Mouse (Mus musculus) forebrain, embryonic 14.5 days (tissue): Measurements from ENCODE around the gene Atp1a1. TPM values are rescaled to one million over a fixed set of nuclear protein-coding genes. Genes with fewer than 3 reads are reported as not detected.

Experiments used
- ATAC-seq: fragments of 200-750 bp; cut with Nextera tagmentation; 2 replicates; pipeline ENCODE4 v1.8.0; 2017; ENCODE audit warnings: mild to moderate bottlenecking, moderate library complexity
- DNase-seq: peaks from one replicate; pipeline ENCODE4 v3.0.0-alpha.2; 2015; ENCODE audit warnings: low spot score
- H3K27ac ChIP-seq: fragments of 300-500 bp; sonication (generic); 2 replicates; pipeline ENCODE4 v1.5.1; 2014; ENCODE audit warnings: low read depth, mild to moderate bottlenecking, control low read depth, low read length, moderate library complexity
- H3K27me3 ChIP-seq: fragments of 300-500 bp; sonication (generic); replicated peaks from 2 replicates; pipeline ENCODE4 v1.6.1; 2014; ENCODE audit warnings: low read length, control low read depth, mixed read lengths; ENCODE audit not compliant: control insufficient read depth, insufficient read depth
- H3K36me3 ChIP-seq: fragments of 300-500 bp; sonication (generic); 2 replicates; pipeline ENCODE4 v1.6.1; 2014; ENCODE audit warnings: low read length, control low read depth; ENCODE audit not compliant: control insufficient read depth, insufficient read depth
- H3K4me1 ChIP-seq: fragments of 300-500 bp; sonication (generic); 2 replicates; pipeline ENCODE4 v1.6.1; 2014; ENCODE audit warnings: antibody characterized with exemption, low read length, control low read depth; ENCODE audit not compliant: control insufficient read depth, insufficient read depth
- H3K4me2 ChIP-seq: fragments of 300-500 bp; sonication (generic); 2 replicates; pipeline ENCODE4 v1.6.1; 2014; ENCODE audit warnings: mild to moderate bottlenecking, control low read depth, low read length
- H3K4me3 ChIP-seq: fragments of 300-500 bp; sonication (generic); 2 replicates; pipeline ENCODE4 v1.5.1; 2014; ENCODE audit warnings: low read depth, low read length, control low read depth
- H3K9ac ChIP-seq: fragments of 300-500 bp; sonication (generic); 2 replicates; pipeline ENCODE4 v1.6.1; 2014; ENCODE audit warnings: mild to moderate bottlenecking, low read length, control low read depth, moderate library complexity
- H3K9me3 ChIP-seq: fragments of 300-500 bp; sonication (generic); replicated peaks from 2 replicates; pipeline ENCODE4 v1.6.1; 2016; ENCODE audit warnings: low read length, control low read depth, mixed read lengths; ENCODE audit not compliant: control insufficient read depth
- WGBS: fragments of 180-500 bp; shearing (Covaris S2); extraction: QIAGEN DNeasy Blood & Tissue Kit; methylation state at CpG from one replicate; pipeline ENCODE4 v1.1.7; 2014; 5-methylcytosine and 5-hydroxymethylcytosine counted together
- polyA plus RNA-seq: library from polyadenylated mRNA; unstranded; fragments of >200 nt; fragmentation: Nextera tagmentation; extraction: Ambion mirVana; gene quantifications from 2 replicates; pipeline ENCODE4 v1.2.1, GENCODE M21; 2014

Gene Atp1a1
- polyA plus RNA-seq, 1 experiment from 2014 or later: 50.8 TPM

GRCm38 (mm10) chr3:101605721-101606120 lies 1.2 kb upstream of the Atp1a1 start:
- Histone ChIP-seq H3K4me2 (no peak overlapping the region; the same call in 1 of the 2 replicates), H3K27ac (no peak overlapping the region), H3K4me3 (no peak overlapping the region), H3K4me1 (peaks cover 30% of the 10 kb centered on the region), H3K27me3 (0 out of 2 replicates have a peak, but pooled peaks cover 4% of the 10 kb centered on the region), H3K36me3 (no peaks in the 10 kb centered on the region), H3K9me3 (no peaks in the 10 kb centered on the region), H3K9ac (no peak overlapping the region)
- no peak for ATAC-seq
- no peak for DNase-seq
- 75% methylated on average over 2 of the region's 2 CpGs for WGBS

GRCm38 (mm10) chr3:101605291-101605690 lies 807 bp upstream of the Atp1a1 start:
- WGBS: 20% methylated on average over 5 of the region's 5 CpGs
- no peak for ATAC-seq
- Histone ChIP-seq H3K4me3 (peak overlapping the region; percentile 87), H3K9ac (peak overlapping the region; percentile 93; the same call in 1 of the 2 replicates), H3K27me3 (0 out of 2 replicates have a peak, but pooled peaks cover 4% of the 10 kb centered on the region), H3K27ac (no peak overlapping the region), H3K36me3 (no peaks in the 10 kb centered on the region), H3K4me2 (peak overlapping the region; percentile 81), H3K4me1 (peaks cover 35% of the 10 kb centered on the region), H3K9me3 (no peaks in the 10 kb centered on the region)
- no peak for DNase-seq

DNA sequence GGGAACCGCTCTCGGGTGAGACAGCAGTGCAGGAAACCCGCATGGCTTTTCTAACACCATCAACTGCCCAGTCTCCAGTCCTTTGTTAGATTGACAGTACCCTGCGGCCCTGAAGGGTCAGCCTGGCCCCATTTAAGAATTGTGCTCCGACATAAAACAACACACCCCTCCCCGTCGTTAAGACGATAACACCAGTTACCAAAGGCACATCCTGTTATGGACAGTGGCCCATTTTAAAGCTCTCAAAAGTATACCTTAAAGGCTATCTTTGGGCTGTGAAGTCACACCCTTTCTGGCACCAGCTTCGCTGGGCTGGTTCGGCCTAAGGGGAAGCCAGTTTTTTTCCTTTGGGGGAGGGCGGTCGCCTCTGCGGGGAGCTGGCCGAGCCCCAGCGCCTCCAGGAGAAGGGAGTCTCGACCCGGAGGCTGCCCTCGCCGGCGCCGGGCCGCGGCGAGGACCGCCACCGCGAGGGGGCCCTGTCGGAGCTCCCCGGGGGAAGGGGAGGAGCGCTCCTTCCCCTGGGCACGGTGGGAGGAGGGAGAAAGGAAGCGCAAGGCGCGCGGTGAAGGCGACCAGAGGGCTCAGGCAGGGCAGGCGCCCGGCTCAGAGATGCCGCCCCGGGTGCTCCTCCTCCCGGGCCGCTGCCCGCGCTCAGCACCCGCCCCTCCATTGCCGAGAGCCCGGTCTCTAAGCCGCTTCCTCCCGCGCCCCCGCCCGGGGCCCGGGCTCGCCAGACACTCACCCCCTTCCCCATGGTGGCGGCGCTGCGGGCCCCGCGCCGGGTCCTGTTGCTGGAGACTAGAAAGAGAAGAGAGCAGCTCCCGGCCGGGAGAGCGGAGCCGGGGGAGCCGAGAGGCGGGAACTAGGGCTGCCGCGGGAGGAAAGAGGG lies 579 bp downstream of the Atp1a1 start:
- ATAC-seq: peak; percentile 78

DNA sequence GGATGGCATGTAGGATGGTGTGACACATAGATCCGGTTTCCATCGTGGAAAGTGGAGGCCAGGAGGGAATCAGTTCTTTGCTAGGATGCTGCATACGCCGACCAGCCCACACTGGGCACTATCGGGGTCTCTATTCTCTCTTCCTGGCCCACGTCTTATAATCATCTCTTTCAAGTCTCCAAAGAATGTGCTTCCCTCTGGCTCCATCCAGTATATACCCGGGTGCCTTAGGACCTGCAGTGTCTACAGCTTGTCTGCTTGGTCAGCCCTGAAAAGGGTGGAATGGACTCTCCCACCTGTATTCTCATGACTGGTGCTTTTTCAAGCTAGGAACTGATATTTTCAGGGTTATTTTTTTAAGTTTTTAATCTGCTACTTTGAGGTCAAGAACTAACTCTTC lies 1.3 kb downstream of the Atp1a1 start:
- DNase-seq (no peak), ATAC-seq (no peak)
- no peaks in the 10 kb centered on the region for H3K9me3 ChIP-seq
- H3K4me2 ChIP-seq: peak overlapping the region; percentile 81
- H3K27me3 ChIP-seq: 0 out of 2 replicates have a peak, but pooled peaks cover 4% of the 10 kb centered on the region
- peak overlapping the region; percentile 93 for H3K9ac ChIP-seq
- no peaks in the 10 kb centered on the region for H3K36me3 ChIP-seq
- no peak overlapping the region for H3K27ac ChIP-seq
- 23% methylated on average over 7 of the region's 7 CpGs for WGBS
- peaks cover 55% of the 10 kb centered on the region for H3K4me1 ChIP-seq
- H3K4me3 ChIP-seq: peak overlapping the region; percentile 87

More for the DNA sequence above, 579 bp downstream of the Atp1a1 start:
- Histone ChIP-seq H3K4me2 (peak overlapping the region; percentile 81), H3K4me3 (peak overlapping the region; percentile 87), H3K27me3 (0 out of 2 replicates have a peak, but pooled peaks cover 4% of the 10 kb centered on the region), H3K9ac (peak overlapping the region; percentile 93), H3K27ac (peak overlapping the region; percentile 96), H3K9me3 (no peaks in the 10 kb centered on the region), H3K4me1 (peaks cover 48% of the 10 kb centered on the region), H3K36me3 (no peaks in the 10 kb centered on the region)
- under 1% methylated on average over 48 of the region's 68 CpGs for WGBS
- DNase-seq: peak; percentile 83

DNA sequence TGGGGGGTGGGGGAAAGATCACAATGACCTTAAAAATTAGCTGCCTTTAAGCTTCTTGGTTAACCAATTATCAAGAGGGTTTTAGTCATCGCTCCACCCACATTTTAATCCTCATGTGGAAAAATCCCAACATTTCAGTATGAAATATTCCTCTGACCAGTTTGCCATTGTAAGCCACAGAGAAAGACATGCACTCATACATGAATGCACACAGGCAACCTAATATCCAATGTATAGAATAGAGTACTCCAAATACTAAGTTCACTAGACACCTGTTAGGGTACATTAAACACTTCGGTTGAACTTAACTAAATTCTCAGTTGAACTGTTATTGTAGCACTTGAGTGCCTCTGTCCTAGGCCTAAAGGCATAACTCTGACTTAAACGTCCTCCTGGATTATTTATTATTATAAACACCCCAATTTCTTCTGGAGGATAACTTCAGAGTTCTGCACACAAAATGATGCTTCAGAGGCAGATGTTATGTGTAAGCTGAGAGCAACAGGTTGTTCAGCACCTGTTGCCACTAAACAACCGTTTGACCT lies 1.9 kb downstream of the Atp1a1 start:
- Histone ChIP-seq H3K27me3 (0 out of 2 replicates have a peak, but pooled peaks cover 4% of the 10 kb centered on the region), H3K4me3 (0 out of 2 replicates have a peak overlapping the region, but pooled peaks have one; percentile 87), H3K27ac (no peak overlapping the region), H3K4me2 (peak overlapping the region; percentile 81), H3K36me3 (no peaks in the 10 kb centered on the region), H3K9ac (no peak overlapping the region), H3K4me1 (peaks cover 60% of the 10 kb centered on the region), H3K9me3 (no peaks in the 10 kb centered on the region)
- ATAC-seq (no peak), DNase-seq (no peak)
- WGBS: 77% methylated on average over 4 of the region's 4 CpGs

- Histone ChIP-seq H3K4me2 (peak overlapping the region; percentile 16; the same call in 1 of the 2 replicates), H3K27me3 (0 out of 2 replicates have a peak, but pooled peaks cover 4% of the 10 kb centered on the region), H3K4me3 (no peak overlapping the region), H3K4me1 (peaks cover 63% of the 10 kb centered on the region), H3K36me3 (no peaks in the 10 kb centered on the region), H3K27ac (no peak overlapping the region), H3K9ac (no peak overlapping the region), H3K9me3 (no peaks in the 10 kb centered on the region)
- ATAC-seq (no peak), DNase-seq (no peak)
- 35% methylated on average over 4 of the region's 4 CpGs for WGBS
Measured at GRCm38 (mm10) chr3:101601687-101602086, 2.8 kb downstream of the Atp1a1 start.

- ATAC-seq (no peak), DNase-seq (no peak)
- Histone ChIP-seq H3K4me3 (no peak overlapping the region), H3K4me1 (peaks cover 69% of the 10 kb centered on the region), H3K27ac (no peak overlapping the region), H3K36me3 (no peaks in the 10 kb centered on the region), H3K9ac (no peak overlapping the region), H3K9me3 (no peaks in the 10 kb centered on the region), H3K4me2 (peak overlapping the region; percentile 21; the same call in 1 of the 2 replicates), H3K27me3 (0 out of 2 replicates have a peak, but pooled peaks cover 1% of the 10 kb centered on the region)
- WGBS: 45% methylated on average over 8 of the region's 8 CpGs
Measured at GRCm38 (mm10) chr3:101601003-101601525, 3.4 kb downstream of the Atp1a1 start.

GRCm38 (mm10) chr3:101599920-101600741 lies 4.4 kb downstream of the Atp1a1 start:
- 4% methylated on average over 4 of the region's 4 CpGs for WGBS
- no peaks in the 10 kb centered on the region for H3K9me3 ChIP-seq
- ATAC-seq (no peak), DNase-seq (peak; percentile 53)
- peak overlapping the region; percentile 25; the same call in 1 of the 2 replicates for H3K9ac ChIP-seq
- H3K27ac ChIP-seq: peak overlapping the region; percentile 54; the same call in 1 of the 2 replicates
- no peaks in the 10 kb centered on the region for H3K27me3 ChIP-seq
- H3K36me3 ChIP-seq: no peaks in the 10 kb centered on the region
- peak overlapping the region; percentile 25; the same call in 1 of the 2 replicates for H3K4me2 ChIP-seq
- H3K4me3 ChIP-seq: no peak overlapping the region
- H3K4me1 ChIP-seq: peaks cover 68% of the 10 kb centered on the region
